Mouse (Mus musculus) layer of hippocampus, postnatal 10 days (tissue): ENCODE data around the gene Tmem33. TPM values are rescaled to one million over a fixed set of nuclear protein-coding genes. Genes with fewer than 3 reads are reported as not detected.

Source experiments
- DNase-seq, 2 experiments: peaks; one replicate each; pipeline ENCODE4 v3.0.0; 2021; ENCODE audit warnings: low spot score in 2 of 2
- total RNA-seq, 2 experiments: library from RNA; stranded (reverse); gene quantifications; 2 replicates each; pipeline ENCODE4 v1.2.3; 2021

Tmem33 gene
- total RNA-seq, 2 experiments from 2014 or later, result 74.0 to 78.0 TPM

- no peak for DNase-seq
Observed at GRCm38 (mm10) chr5:67255664-67256063, 4.7 kb upstream of the Tmem33 start.

- DNase-seq, result no peak
Observed at GRCm38 (mm10) chr5:67258473-67258872, 1.9 kb upstream of the Tmem33 start.

DNA sequence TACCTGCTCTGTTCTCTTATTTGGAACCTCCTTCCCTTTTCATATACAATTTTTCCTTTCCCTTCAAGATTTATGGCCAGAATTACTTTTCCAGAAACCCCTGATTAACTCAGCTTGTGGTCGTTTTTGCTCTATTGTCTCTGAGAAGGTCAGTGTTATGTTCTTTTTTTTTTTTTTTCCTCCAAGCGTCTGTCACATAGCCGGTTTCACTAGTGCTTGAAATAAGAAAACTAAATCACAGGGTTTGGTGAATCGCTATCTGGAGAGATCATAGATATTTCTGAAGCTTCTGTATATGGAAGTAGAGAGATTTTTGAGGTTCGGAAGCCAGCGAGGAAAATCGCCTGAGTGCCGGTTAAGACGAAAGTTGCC, 220 bp upstream of the Tmem33 start:
- no peak for DNase-seq

DNA sequence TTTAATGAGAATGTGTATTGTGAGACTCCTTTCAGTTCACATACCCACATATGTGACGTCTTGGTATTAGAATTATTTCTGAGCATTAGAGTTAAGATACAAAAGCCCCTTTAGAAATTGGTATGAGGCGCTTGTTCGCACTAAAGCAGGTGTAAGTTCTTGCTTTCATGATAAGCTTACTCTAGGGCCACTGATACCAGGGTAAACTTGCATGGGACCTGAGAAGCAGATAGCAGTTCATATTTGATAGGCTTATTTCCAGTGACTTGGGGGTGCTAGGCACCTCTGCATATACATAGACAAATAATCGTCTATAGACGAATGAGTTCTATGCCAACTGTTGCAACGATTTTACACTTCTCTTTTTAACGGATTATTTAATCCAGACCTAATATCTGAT, 2.6 kb downstream of the Tmem33 start:
- DNase-seq, result no peak

DNA sequence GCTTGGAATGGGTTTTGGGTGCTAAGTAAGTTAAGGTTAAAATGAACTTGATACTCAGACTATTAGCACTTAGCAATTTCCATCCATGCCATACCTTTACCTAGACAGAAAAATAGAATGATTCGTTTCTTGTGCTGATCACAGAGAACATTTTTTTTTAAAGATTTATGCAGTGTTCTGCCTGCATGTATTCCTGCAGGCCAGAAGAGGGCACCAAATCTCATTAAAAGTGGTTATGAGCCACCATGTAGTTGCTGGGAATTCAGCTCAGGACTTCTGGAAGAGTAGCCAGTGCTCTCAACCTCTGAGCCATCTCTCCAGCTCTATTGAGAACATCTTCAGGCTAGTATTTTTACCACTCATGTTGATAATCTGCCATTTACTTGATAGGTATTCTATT, 5.7 kb downstream of the Tmem33 start:
- DNase-seq, result no peak

DNA sequence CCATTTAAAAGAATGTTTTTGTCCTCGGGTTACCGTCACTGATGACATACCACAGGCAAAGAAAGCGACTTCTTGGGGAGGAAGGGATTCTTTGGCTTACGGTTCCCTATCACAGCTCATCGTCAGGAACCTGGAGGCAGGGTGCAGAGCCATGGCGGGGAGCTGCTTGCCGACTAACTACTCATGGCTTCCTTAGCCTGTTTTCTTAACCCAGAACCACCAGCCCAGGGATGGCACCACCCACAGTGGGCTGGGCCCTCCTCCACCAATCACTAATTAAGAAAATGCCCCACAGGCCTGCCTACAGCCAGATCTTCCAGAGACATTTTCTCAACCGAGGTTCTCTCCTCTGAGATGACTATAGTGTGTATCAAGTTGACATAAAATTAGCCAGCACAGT, 8.9 kb downstream of the Tmem33 start:
- no peak for DNase-seq

GRCm38 (mm10) chr5:67279407-67279806, 19.0 kb downstream of the Tmem33 start:
- no peak for DNase-seq

DNA sequence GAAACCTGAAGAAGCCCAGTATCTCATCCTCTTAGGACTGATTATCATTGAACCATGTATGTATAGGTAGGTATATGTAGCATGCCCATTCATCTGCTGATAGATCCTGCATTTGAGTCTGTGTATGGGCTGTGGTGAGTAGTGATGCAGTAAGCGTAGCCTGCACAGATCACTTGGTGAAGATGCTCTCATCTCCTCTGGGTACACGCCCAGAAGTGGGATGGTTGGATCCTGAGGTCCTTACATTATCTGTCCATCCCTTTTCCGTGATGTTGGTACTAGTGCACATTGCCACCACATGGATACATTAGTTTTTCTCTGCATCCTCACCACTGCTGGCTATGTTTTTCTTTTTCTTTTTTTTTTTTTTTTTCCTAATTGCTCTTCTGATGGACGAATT, 19.5 kb downstream of the Tmem33 start:
- no peak for DNase-seq

- DNase-seq, result no peak
Observed at GRCm38 (mm10) chr5:67280400-67280799, 20.0 kb downstream of the Tmem33 start.

- DNase-seq, result no peak
Observed at GRCm38 (mm10) chr5:67295029-67295428, 34.7 kb downstream of the Tmem33 start.

GRCm38 (mm10) chr5:67295682-67296081, 35.3 kb downstream of the Tmem33 start:
- no peak for DNase-seq

GRCm38 (mm10) chr5:67296171-67296570, 35.8 kb downstream of the Tmem33 start:
- DNase-seq, result no peak

DNA sequence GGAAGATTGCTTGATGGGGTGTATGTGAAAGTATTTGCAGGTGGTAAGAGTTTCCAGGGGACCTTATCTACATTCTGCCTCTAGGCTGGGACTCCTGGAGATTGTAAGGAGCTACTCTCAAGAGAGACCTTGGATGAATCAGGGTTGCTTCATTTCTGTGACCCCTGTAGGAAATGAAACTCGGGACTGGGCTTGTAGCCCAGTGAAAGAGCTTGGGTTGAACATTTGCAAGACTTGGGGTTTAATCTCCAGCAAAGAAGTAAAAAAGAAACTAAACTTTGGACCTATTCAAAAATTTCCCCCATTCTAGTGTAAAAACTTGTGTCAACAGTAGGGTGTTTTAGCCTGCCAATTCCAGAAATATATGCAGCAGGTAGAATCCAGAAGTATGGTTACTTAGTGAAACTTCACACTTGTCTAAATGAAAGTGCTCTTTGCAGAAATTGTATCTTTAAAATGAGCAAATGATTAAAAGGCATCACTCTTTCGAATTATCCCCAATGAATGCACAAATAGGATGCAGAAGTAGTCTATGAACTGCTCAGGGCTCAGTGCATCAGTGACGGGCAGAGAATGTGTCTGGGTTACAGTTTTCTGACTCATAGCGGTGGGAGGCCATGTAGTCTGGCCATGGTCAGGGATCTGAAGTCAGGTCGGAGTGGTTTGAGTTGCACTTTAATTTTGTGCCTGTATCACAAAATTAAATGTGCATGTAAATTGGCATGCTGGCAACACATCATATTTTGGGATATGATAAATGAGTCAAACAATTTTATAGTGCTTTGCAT, 36.9 kb downstream of the Tmem33 start:
- no peak for DNase-seq

DNA sequence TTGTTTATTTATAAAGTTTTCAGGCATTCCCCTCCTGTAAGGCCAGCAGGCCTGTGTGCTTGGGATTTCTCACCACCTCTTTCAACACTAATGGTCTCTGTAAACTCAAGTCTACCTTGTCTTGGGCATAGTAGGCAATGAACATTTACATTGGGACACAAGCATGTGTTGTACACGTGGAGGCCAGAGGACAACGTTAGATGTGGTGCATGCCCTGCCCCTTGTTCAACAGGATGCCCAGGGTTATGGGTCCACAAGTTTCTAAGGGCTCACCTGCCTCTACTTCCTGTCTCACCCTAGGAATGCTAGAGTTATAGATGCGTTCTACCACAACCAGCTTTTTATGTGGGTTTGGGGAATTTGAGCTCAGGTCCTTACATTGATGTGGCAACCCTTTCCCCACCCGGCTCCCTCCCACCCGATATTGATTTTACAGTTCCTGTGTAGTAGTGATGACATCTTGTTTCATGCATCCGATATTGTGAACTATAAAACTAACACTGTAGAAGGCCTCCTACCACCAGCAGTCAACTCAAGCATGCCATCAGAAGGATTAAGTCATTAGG, 39.6 kb downstream of the Tmem33 start:
- no peak for DNase-seq

DNA sequence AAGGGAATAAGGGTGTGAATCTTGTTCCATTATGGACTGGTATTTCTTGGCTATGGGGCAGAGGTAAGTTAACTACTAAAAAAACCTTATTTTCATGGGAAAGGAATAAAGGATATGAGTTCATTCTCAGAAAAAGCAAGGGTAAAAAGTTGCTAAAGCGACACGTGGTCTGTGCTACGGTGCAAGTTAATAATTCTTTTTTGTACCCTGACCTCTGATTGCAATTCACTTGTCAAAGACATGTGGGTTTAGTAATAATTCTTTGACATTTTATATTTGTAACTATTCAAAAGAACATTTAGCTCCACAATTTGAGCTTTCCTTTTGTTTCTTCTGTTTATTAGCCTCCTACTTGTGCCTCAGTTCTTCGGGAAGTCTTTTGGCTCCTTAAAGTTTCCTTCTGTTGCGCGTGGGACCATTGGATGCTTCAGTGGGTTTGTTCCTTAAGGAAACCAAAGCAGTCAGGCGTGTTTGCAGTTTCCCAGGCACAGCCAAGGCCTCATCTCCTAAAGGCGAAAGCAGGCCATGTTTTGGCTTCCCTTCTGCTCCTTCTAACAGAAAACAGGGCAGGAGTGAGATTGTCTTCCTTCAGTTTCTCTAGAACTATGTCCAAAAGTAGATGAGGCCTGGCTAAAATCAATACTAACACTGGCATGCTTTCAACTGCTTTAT, 40.7 kb downstream of the Tmem33 start:
- DNase-seq, result no peak

- DNase-seq, result no peak
Observed at GRCm38 (mm10) chr5:67301722-67302331, 41.5 kb downstream of the Tmem33 start.

DNA sequence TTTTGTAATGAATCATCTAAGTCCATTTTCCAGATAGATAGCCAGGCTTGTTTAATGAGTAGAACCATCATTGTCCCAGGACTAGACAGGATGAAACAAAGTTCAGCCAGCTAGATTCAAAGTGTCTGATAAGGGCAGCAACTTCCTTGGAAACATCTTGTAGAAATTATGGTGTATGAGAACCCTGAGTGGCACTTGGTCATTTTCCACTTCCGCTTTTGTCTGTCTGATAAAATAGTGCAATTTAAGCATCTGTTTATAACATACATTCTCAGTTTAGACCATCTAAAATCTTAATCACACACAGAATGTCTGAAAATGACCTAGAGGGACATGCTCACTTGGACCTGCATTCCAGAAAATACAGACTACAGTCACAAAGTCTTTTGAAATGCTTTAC, 43.5 kb downstream of the Tmem33 start:
- no peak for DNase-seq

- DNase-seq, result peak; percentile 92 to 94
Observed at GRCm38 (mm10) chr5:67306698-67307521, 46.5 kb downstream of the Tmem33 start, which contains the start of gene Slc30a9. Slc30a9 (plus strand) TSS chr5:67306955.

- DNase-seq, result no peak
Observed at GRCm38 (mm10) chr5:67307659-67308222, 47.4 kb downstream of the Tmem33 start.

DNA sequence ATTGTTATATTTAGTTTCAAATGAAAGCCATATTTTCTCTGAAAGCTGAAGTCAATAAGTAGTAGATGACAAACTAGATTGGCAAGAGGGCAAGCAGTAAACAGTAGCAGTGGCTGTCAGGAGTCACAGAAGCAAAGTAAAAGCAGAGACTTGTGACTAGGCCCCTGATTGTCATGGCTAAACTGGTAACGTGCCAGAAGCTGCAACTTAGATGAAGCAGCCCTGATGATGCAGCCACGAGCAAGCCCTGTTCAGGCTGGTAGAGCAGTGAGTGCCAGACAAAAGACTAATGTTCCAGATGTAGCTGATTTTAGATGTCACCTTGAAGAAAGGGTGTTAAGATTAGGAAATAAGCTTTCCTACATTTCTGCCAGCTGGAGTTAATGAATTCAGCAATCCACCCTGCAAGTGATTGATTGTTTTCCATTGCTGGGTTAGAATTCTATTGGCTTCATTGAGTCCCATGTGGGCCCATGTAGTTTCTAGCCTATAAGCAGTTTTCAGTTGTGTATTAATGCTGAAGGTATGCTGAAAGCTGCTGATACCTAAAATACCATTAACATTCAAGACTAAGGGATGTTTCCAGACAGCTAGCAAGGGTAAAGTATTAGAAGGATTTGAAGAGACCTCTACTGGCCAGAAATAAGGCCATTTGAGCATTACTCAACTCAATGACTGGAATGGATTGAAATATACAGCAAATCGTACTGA, 51.6 kb downstream of the Tmem33 start:
- DNase-seq, result no peak
